Mouse (Mus musculus): ENCODE results near the gene Atp1b2. TPM values are rescaled to one million over a fixed set of nuclear protein-coding genes. Genes with fewer than 3 reads are reported as not detected.
A peak's percentile ranks its signal among the peaks of the same experiment; 100 is the strongest.
"Not testable (repeated sequence)": the region's sequence is repeated elsewhere in the genome, so short reads cannot be mapped to it uniquely, and the experiment has no call there.

The Atp1b2 gene
- polyA plus RNA-seq, 1 experiment, result not detected

- Histone ChIP-seq H3K4me1 (ENCODE audit: control insufficient read depth, insufficient read depth, low read length) (peaks cover 3% of the 10 kb centered on the region), H3K27ac (ENCODE audit: insufficient read depth, low read depth, low read length) (no peak overlapping the region), H3K4me3 (ENCODE audit: insufficient read depth, low read length) (no peak overlapping the region)
- TF ChIP-seq POLR2A (IDR thresholded peaks at IDR 0.05; ENCODE audit: borderline replicate concordance, low read depth, low read length), result no peak
- TF ChIP-seq CTCF (IDR thresholded peaks at IDR 0.05; ENCODE audit: low read depth, low read length), result no peak
Observed at GRCm38 (mm10) chr11:69623006-69623405, 17.3 kb upstream of the Atp1b2 start.

- TF ChIP-seq CTCF (IDR thresholded peaks at IDR 0.05; ENCODE audit: low read depth, low read length) (no peak), POLR2A (IDR thresholded peaks at IDR 0.05; ENCODE audit: borderline replicate concordance, low read depth, low read length) (no peak)
- peak overlapping the region; percentile 65 for H3K4me3 ChIP-seq (ENCODE audit: insufficient read depth, low read length)
- H3K4me1 ChIP-seq (ENCODE audit: control insufficient read depth, insufficient read depth, low read length), result peaks cover 3% of the 10 kb centered on the region
- no peak overlapping the region for H3K27ac ChIP-seq (ENCODE audit: insufficient read depth, low read depth, low read length)
Observed at GRCm38 (mm10) chr11:69622406-69622805, 16.7 kb upstream of the Atp1b2 start.

GRCm38 (mm10) chr11:69621571-69622268, 16.0 kb upstream of the Atp1b2 start, which contains the start of gene Sat2:
Gene Sat2 (plus strand): TSS chr11:69622024.
- Histone ChIP-seq H3K27ac (ENCODE audit: insufficient read depth, low read depth, low read length) (no peak within 1 kb of the TSS), H3K4me3 (ENCODE audit: insufficient read depth, low read length) (peak within 1 kb of the TSS; percentile 65), H3K4me1 (ENCODE audit: control insufficient read depth, insufficient read depth, low read length) (peaks cover 3% of the 10 kb centered on the region)
- TF ChIP-seq POLR2A (IDR thresholded peaks at IDR 0.05; ENCODE audit: borderline replicate concordance, low read depth, low read length), result no peak
- no peak for TF ChIP-seq CTCF (IDR thresholded peaks at IDR 0.05; ENCODE audit: low read depth, low read length)

- TF ChIP-seq CTCF (IDR thresholded peaks at IDR 0.05; ENCODE audit: low read depth, low read length), result no peak
- no peak for TF ChIP-seq POLR2A (IDR thresholded peaks at IDR 0.05; ENCODE audit: borderline replicate concordance, low read depth, low read length)
- Histone ChIP-seq H3K4me1 (ENCODE audit: control insufficient read depth, insufficient read depth, low read length) (peaks cover 3% of the 10 kb centered on the region), H3K27ac (ENCODE audit: insufficient read depth, low read depth, low read length) (no peak overlapping the region), H3K4me3 (ENCODE audit: insufficient read depth, low read length) (no peak overlapping the region)
Observed at GRCm38 (mm10) chr11:69620394-69621081, 14.8 kb upstream of the Atp1b2 start.

- no peak within 1 kb of the TSS for H3K4me3 ChIP-seq (ENCODE audit: insufficient read depth, low read length)
- no peak within 1 kb of the TSS for H3K27ac ChIP-seq (ENCODE audit: insufficient read depth, low read depth, low read length)
- TF ChIP-seq POLR2A (IDR thresholded peaks at IDR 0.05; ENCODE audit: borderline replicate concordance, low read depth, low read length) (no peak), CTCF (IDR thresholded peaks at IDR 0.05; ENCODE audit: low read depth, low read length) (no peak)
- H3K4me1 ChIP-seq (ENCODE audit: control insufficient read depth, insufficient read depth, low read length), result peaks cover 3% of the 10 kb centered on the region
Observed at GRCm38 (mm10) chr11:69617805-69618204, 12.1 kb upstream of the Atp1b2 start, which contains the start of gene Shbg. Gene Shbg (minus strand): TSS chr11:69617905.

GRCm38 (mm10) chr11:69616781-69617180, 11.0 kb upstream of the Atp1b2 start:
- TF ChIP-seq CTCF (IDR thresholded peaks at IDR 0.05; ENCODE audit: low read depth, low read length) (no peak), POLR2A (IDR thresholded peaks at IDR 0.05; ENCODE audit: borderline replicate concordance, low read depth, low read length) (no peak)
- no peak overlapping the region for H3K27ac ChIP-seq (ENCODE audit: insufficient read depth, low read depth, low read length)
- H3K4me1 ChIP-seq (ENCODE audit: control insufficient read depth, insufficient read depth, low read length), result peaks cover 3% of the 10 kb centered on the region
- no peak overlapping the region for H3K4me3 ChIP-seq (ENCODE audit: insufficient read depth, low read length)

GRCm38 (mm10) chr11:69614257-69614588, 8.5 kb upstream of the Atp1b2 start:
- not testable (repeated sequence) for H3K27ac ChIP-seq (ENCODE audit: insufficient read depth, low read depth, low read length); H3K4me3 ChIP-seq (ENCODE audit: insufficient read depth, low read length); H3K4me1 ChIP-seq (ENCODE audit: control insufficient read depth, insufficient read depth, low read length)

GRCm38 (mm10) chr11:69613553-69614256, 8.0 kb upstream of the Atp1b2 start:
- Histone ChIP-seq H3K27ac (ENCODE audit: insufficient read depth, low read depth, low read length) (no peak overlapping the region), H3K4me3 (ENCODE audit: insufficient read depth, low read length) (peak overlapping the region; percentile 15; the same call in 1 of the 2 replicates), H3K4me1 (ENCODE audit: control insufficient read depth, insufficient read depth, low read length) (no peaks in the 10 kb centered on the region; the same call in 1 of the 2 replicates)
- TF ChIP-seq CTCF (IDR thresholded peaks at IDR 0.05; ENCODE audit: low read depth, low read length) (peak; percentile 76), POLR2A (IDR thresholded peaks at IDR 0.05; ENCODE audit: borderline replicate concordance, low read depth, low read length) (no peak)

- no peak for TF ChIP-seq CTCF (IDR thresholded peaks at IDR 0.05; ENCODE audit: low read depth, low read length)
- no peak for TF ChIP-seq POLR2A (IDR thresholded peaks at IDR 0.05; ENCODE audit: borderline replicate concordance, low read depth, low read length)
- Histone ChIP-seq H3K4me3 (ENCODE audit: insufficient read depth, low read length) (no peak overlapping the region), H3K4me1 (ENCODE audit: control insufficient read depth, insufficient read depth, low read length) (no peaks in the 10 kb centered on the region; the same call in 1 of the 2 replicates), H3K27ac (ENCODE audit: insufficient read depth, low read depth, low read length) (no peak overlapping the region)
Observed at GRCm38 (mm10) chr11:69610899-69611298, 5.2 kb upstream of the Atp1b2 start.

GRCm38 (mm10) chr11:69609416-69609815, 3.7 kb upstream of the Atp1b2 start:
- TF ChIP-seq CTCF (IDR thresholded peaks at IDR 0.05; ENCODE audit: low read depth, low read length), result no peak
- TF ChIP-seq POLR2A (IDR thresholded peaks at IDR 0.05; ENCODE audit: borderline replicate concordance, low read depth, low read length), result no peak
- Histone ChIP-seq H3K4me3 (ENCODE audit: insufficient read depth, low read length) (no peak overlapping the region), H3K27ac (ENCODE audit: insufficient read depth, low read depth, low read length) (no peak overlapping the region), H3K4me1 (ENCODE audit: control insufficient read depth, insufficient read depth, low read length) (no peaks in the 10 kb centered on the region; the same call in 1 of the 2 replicates)

Measured in bone marrow macrophage, adult 2 months (primary cell).